Mouse (Mus musculus) bone marrow, adult 2 months (tissue): ENCODE measurements around the gene Slc4a1. TPM values are rescaled to one million over a fixed set of nuclear protein-coding genes. Genes with fewer than 3 reads are reported as not detected.
A peak's percentile ranks its signal among the peaks of the same experiment; 100 is the strongest.

Experiments
- H3K27ac ChIP-seq: fragments of 200-500 bp; 2 replicates; pipeline ENCODE4 v1.5.1; 2012; ENCODE audit warnings: low read depth, mild to moderate bottlenecking, control low read depth, inconsistent platforms, low read length; ENCODE audit not compliant: control insufficient read depth, poor library complexity, insufficient read depth
- H3K4me1 ChIP-seq: fragments of 200-500 bp; 2 replicates; pipeline ENCODE4 v1.6.1; 2011; ENCODE audit warnings: low read length; ENCODE audit not compliant: control insufficient read depth, insufficient read depth
- H3K4me3 ChIP-seq: fragments of 200-500 bp; replicated peaks from 2 replicates; pipeline ENCODE3; 2011; ENCODE audit warnings: mild to moderate bottlenecking, low read depth, low read length, control low read depth; ENCODE audit not compliant: control insufficient read depth
- CTCF ChIP-seq: fragments of 200-500 bp; IDR thresholded peaks from 2 replicates; pipeline ENCODE4 v1.5.1; 2011; ENCODE audit warnings: low read length, control low read depth; ENCODE audit not compliant: control insufficient read depth, insufficient read depth
- POLR2A ChIP-seq: fragments of 200-500 bp; IDR thresholded peaks from 2 replicates; pipeline ENCODE4 v1.6.1; 2011; ENCODE audit warnings: low read depth, mild to moderate bottlenecking, control low read depth, low read length, borderline replicate concordance; ENCODE audit not compliant: control insufficient read depth
- WGBS: fragments of 180-500 bp; shearing (Covaris S2); methylation state at CpG from one replicate; pipeline ENCODE4 v1.1.7; 2018; 5-methylcytosine and 5-hydroxymethylcytosine counted together
- polyA plus RNA-seq: library from polyadenylated mRNA; stranded (reverse); fragments of >200 nt; gene quantifications from 2 replicates; pipeline ENCODE4 v1.2.4, GENCODE M21; 2011; ENCODE audit warnings: low replicate concordance; ENCODE audit not compliant: missing spikeins, insufficient read depth, insufficient read length

The Slc4a1 gene
- polyA plus RNA-seq, 1 experiment: 762 TPM

GRCm38 (mm10) chr11:102344458-102344857 lies 21.5 kb downstream of the Slc4a1 start:
- whole genome bisulfite sequencing: 82% methylated on average over 3 of the region's 3 CpGs

GRCm38 (mm10) chr11:102342742-102343141 lies 23.3 kb downstream of the Slc4a1 start:
- TF ChIP-seq CTCF: no peak
- no peak for TF ChIP-seq POLR2A
- no peaks in the 10 kb centered on the region for H3K4me1 ChIP-seq
- WGBS: 88% methylated on average over 12 of the region's 12 CpGs
- no peak overlapping the region for H3K27ac ChIP-seq
- no peak overlapping the region for H3K4me3 ChIP-seq

More at GRCm38 (mm10) chr11:102344458-102344857, 21.5 kb downstream of the Slc4a1 start:
- no peaks in the 10 kb centered on the region for H3K4me1 ChIP-seq
- no peak overlapping the region for H3K4me3 ChIP-seq
- TF ChIP-seq CTCF (no peak), POLR2A (no peak)
- no peak overlapping the region for H3K27ac ChIP-seq

- no peak overlapping the region for H3K4me3 ChIP-seq
- H3K27ac ChIP-seq: no peak overlapping the region
- TF ChIP-seq POLR2A (no peak), CTCF (no peak)
- WGBS: 72% methylated on average over 4 of the region's 4 CpGs
- H3K4me1 ChIP-seq: no peaks in the 10 kb centered on the region
These were observed 24.9 kb downstream of the Slc4a1 start for GRCm38 (mm10) chr11:102341101-102341500.

GRCm38 (mm10) chr11:102339624-102340023 lies 26.4 kb downstream of the Slc4a1 start:
- Histone ChIP-seq H3K4me3 (no peak overlapping the region), H3K27ac (no peak overlapping the region), H3K4me1 (no peaks in the 10 kb centered on the region)
- WGBS: 63% methylated on average over 4 of the region's 4 CpGs
- no peak for TF ChIP-seq POLR2A
- TF ChIP-seq CTCF: 0 out of 2 replicates have a peak, but pooled peaks have one; percentile 25

- 43% methylated on average over 11 of the region's 11 CpGs for WGBS
These were observed 26.8 kb downstream of the Slc4a1 start for GRCm38 (mm10) chr11:102339195-102339594.

GRCm38 (mm10) chr11:102338561-102338960 lies 27.4 kb downstream of the Slc4a1 start:
- 3% methylated on average over 3 of the region's 3 CpGs for WGBS
- Histone ChIP-seq H3K4me3 (no peak overlapping the region), H3K27ac (no peak overlapping the region), H3K4me1 (no peaks in the 10 kb centered on the region)
- TF ChIP-seq POLR2A (no peak), CTCF (no peak)

More at GRCm38 (mm10) chr11:102339195-102339594, 26.8 kb downstream of the Slc4a1 start:
- Histone ChIP-seq H3K27ac (no peak overlapping the region), H3K4me1 (no peaks in the 10 kb centered on the region), H3K4me3 (no peak overlapping the region)
- TF ChIP-seq POLR2A (no peak), CTCF (no peak)

- 71% methylated on average over 1 of the region's 1 CpGs for WGBS
- TF ChIP-seq POLR2A: no peak
- no peak for TF ChIP-seq CTCF
- H3K4me3 ChIP-seq: no peak overlapping the region
These were observed 28.1 kb downstream of the Slc4a1 start for GRCm38 (mm10) chr11:102337921-102338320.

GRCm38 (mm10) chr11:102336191-102336590 lies 29.8 kb downstream of the Slc4a1 start:
- Histone ChIP-seq H3K27ac (no peak overlapping the region), H3K4me1 (no peaks in the 10 kb centered on the region), H3K4me3 (no peak overlapping the region)
- TF ChIP-seq POLR2A (no peak), CTCF (no peak)
- 53% methylated on average over 1 of the region's 1 CpGs for WGBS

More at GRCm38 (mm10) chr11:102337921-102338320, 28.1 kb downstream of the Slc4a1 start:
- no peak overlapping the region for H3K27ac ChIP-seq
- no peaks in the 10 kb centered on the region for H3K4me1 ChIP-seq
